Mouse (Mus musculus) G1E (cell line): Measurements from ENCODE around the gene Iars2.

Experiments used
- CTCF ChIP-seq: IDR thresholded peaks from 2 replicates; pipeline ENCODE4 v1.5.1; 2012; ENCODE audit warnings: low read depth, low read length, inconsistent platforms, mixed read lengths
- TAL1 ChIP-seq: conservative IDR thresholded peaks from 2 replicates; pipeline ENCODE4 v1.6.1; 2012; ENCODE audit warnings: low read depth, low read length, inconsistent platforms, mixed read lengths

- no peak for TF ChIP-seq CTCF
- TF ChIP-seq TAL1, result no peak
These were observed 93.4 kb downstream of the Iars2 start for GRCm38 (mm10) chr1:185235837-185236236.
